Mouse (Mus musculus) hindbrain, embryonic 16.5 days (tissue): Measurements from ENCODE around the gene Mau2. TPM values are rescaled to one million over a fixed set of nuclear protein-coding genes. Genes with fewer than 3 reads are reported as not detected.

ENCODE experiments used
- ATAC-seq: fragments of 200-750 bp; cut with Nextera tagmentation; 2 replicates; pipeline ENCODE4 v1.8.0; 2017; ENCODE audit warnings: moderate TSS enrichment, moderate library complexity
- H3K27ac ChIP-seq: fragments of 300-500 bp; sonication (generic); 2 replicates; pipeline ENCODE4 v1.5.1; 2014; ENCODE audit warnings: low read depth, mild to moderate bottlenecking, control low read depth, low read length, moderate library complexity
- H3K27me3 ChIP-seq: fragments of 300-500 bp; sonication (generic); replicated peaks from 2 replicates; pipeline ENCODE4 v1.6.1; 2014; ENCODE audit warnings: low read length; ENCODE audit not compliant: control insufficient read depth, insufficient read depth
- H3K36me3 ChIP-seq: fragments of 300-500 bp; sonication (generic); 2 replicates; pipeline ENCODE4 v1.6.1; 2014; ENCODE audit warnings: mild to moderate bottlenecking, low read length, moderate library complexity, mixed read lengths; ENCODE audit not compliant: control insufficient read depth, insufficient read depth
- H3K4me1 ChIP-seq: fragments of 300-500 bp; sonication (generic); 2 replicates; pipeline ENCODE4 v1.6.1; 2014; ENCODE audit warnings: low read depth, low read length; ENCODE audit not compliant: control insufficient read depth, insufficient read depth
- H3K4me2 ChIP-seq: fragments of 300-500 bp; sonication (generic); 2 replicates; pipeline ENCODE4 v1.6.1; 2014; ENCODE audit warnings: mild to moderate bottlenecking, low read length, control low read depth, moderate library complexity
- H3K4me3 ChIP-seq: fragments of 300-500 bp; sonication (generic); 2 replicates; pipeline ENCODE4 v1.5.1; 2014; ENCODE audit warnings: mild to moderate bottlenecking, low read length, control low read depth, moderate library complexity
- H3K9ac ChIP-seq: fragments of 300-500 bp; sonication (generic); 2 replicates; pipeline ENCODE4 v1.6.1; 2014; ENCODE audit warnings: low read depth, mild to moderate bottlenecking, control low read depth, low read length, moderate library complexity
- H3K9me3 ChIP-seq: fragments of 300-500 bp; sonication (generic); 2 replicates; pipeline ENCODE4 v1.6.1; 2014; ENCODE audit warnings: mild to moderate bottlenecking, low read length, moderate library complexity; ENCODE audit not compliant: control insufficient read depth
- WGBS: fragments of 180-500 bp; shearing (Covaris S2); extraction: QIAGEN DNeasy Blood & Tissue Kit; methylation state at CpG from one replicate; pipeline ENCODE4 v1.1.7; 2014; 5-methylcytosine and 5-hydroxymethylcytosine counted together
- polyA plus RNA-seq: library from polyadenylated mRNA; unstranded; fragments of >200 nt; fragmentation: Nextera tagmentation; extraction: Ambion mirVana; gene quantifications from 2 replicates; pipeline ENCODE4 v1.2.1, GENCODE M21; 2015

Mau2 gene
- polyA plus RNA-seq = 61.5 and 71.2 TPM in 2 replicates

- Histone ChIP-seq H3K27me3 (no peaks in the 10 kb centered on the region), H3K9me3 (no peaks in the 10 kb centered on the region), H3K36me3 (no peaks in the 10 kb centered on the region), H3K4me3 (peak within 1 kb of the TSS; percentile 72), H3K27ac (peak within 1 kb of the TSS; percentile 93), H3K9ac (peak within 1 kb of the TSS; percentile 99), H3K4me2 (peak within 1 kb of the TSS; percentile 94), H3K4me1 (peaks cover 29% of the 10 kb centered on the region)
- WGBS = under 1% methylated on average over 65 of the region's 65 CpGs
- peak; percentile 98 for ATAC-seq
Observed at GRCm38 (mm10) chr8:70042583-70043455, at the start of gene Mau2, which contains the start of gene Sugp1. Mau2 (minus strand) TSS chr8:70042734. Sugp1 (plus strand) TSS chr8:70042813.

GRCm38 (mm10) chr8:70089296-70089960, 46.9 kb upstream of the Mau2 start:
- Histone ChIP-seq H3K9ac (no peak overlapping the region; the same call in 1 of the 2 replicates), H3K27ac (no peak overlapping the region), H3K4me3 (no peak overlapping the region), H3K4me2 (no peak overlapping the region), H3K27me3 (peaks cover 31% of the 10 kb centered on the region), H3K9me3 (no peaks in the 10 kb centered on the region), H3K36me3 (no peaks in the 10 kb centered on the region), H3K4me1 (peaks cover 26% of the 10 kb centered on the region)
- peak; percentile 35 for ATAC-seq
- 29% methylated on average over 9 of the region's 9 CpGs for WGBS

- peak; percentile 74 for ATAC-seq
- WGBS = 5% methylated on average over 55 of the region's 56 CpGs
- Histone ChIP-seq H3K9me3 (no peaks in the 10 kb centered on the region), H3K36me3 (no peaks in the 10 kb centered on the region), H3K4me1 (peaks cover 40% of the 10 kb centered on the region), H3K27me3 (peaks cover 42% of the 10 kb centered on the region), H3K4me2 (peak overlapping the region; percentile 90), H3K4me3 (peak overlapping the region; percentile 46), H3K27ac (no peak overlapping the region), H3K9ac (peak overlapping the region; percentile 67)
Observed at GRCm38 (mm10) chr8:70087836-70088650, 45.5 kb upstream of the Mau2 start.

GRCm38 (mm10) chr8:70087237-70087636, 44.7 kb upstream of the Mau2 start:
- Histone ChIP-seq H3K9ac (no peak overlapping the region), H3K9me3 (no peaks in the 10 kb centered on the region), H3K4me3 (no peak overlapping the region), H3K36me3 (no peaks in the 10 kb centered on the region), H3K27me3 (peaks cover 48% of the 10 kb centered on the region), H3K4me1 (peaks cover 41% of the 10 kb centered on the region), H3K27ac (no peak overlapping the region), H3K4me2 (no peak overlapping the region)
- ATAC-seq = no peak
- 3% methylated on average over 7 of the region's 7 CpGs for WGBS

GRCm38 (mm10) chr8:70086151-70086550, 43.6 kb upstream of the Mau2 start:
- Histone ChIP-seq H3K36me3 (no peaks in the 10 kb centered on the region), H3K9ac (no peak overlapping the region), H3K4me2 (no peak overlapping the region), H3K4me3 (no peak overlapping the region), H3K4me1 (peaks cover 41% of the 10 kb centered on the region), H3K9me3 (no peaks in the 10 kb centered on the region), H3K27ac (no peak overlapping the region), H3K27me3 (peaks cover 52% of the 10 kb centered on the region)
- ATAC-seq = no peak
- 36% methylated on average over 1 of the region's 1 CpGs for WGBS

GRCm38 (mm10) chr8:70084191-70085065, 41.9 kb upstream of the Mau2 start:
- H3K9me3 ChIP-seq = no peaks in the 10 kb centered on the region
- 2% methylated on average over 68 of the region's 71 CpGs for WGBS
- peak; percentile 22 for ATAC-seq
- H3K36me3 ChIP-seq = no peaks in the 10 kb centered on the region
- H3K4me2 ChIP-seq = peak overlapping the region; percentile 90
- H3K27me3 ChIP-seq = peaks cover 52% of the 10 kb centered on the region
- peak overlapping the region; percentile 39 for H3K9ac ChIP-seq
- peak overlapping the region; percentile 39 for H3K4me3 ChIP-seq
- peaks cover 36% of the 10 kb centered on the region for H3K4me1 ChIP-seq
- no peak overlapping the region for H3K27ac ChIP-seq

- ATAC-seq = no peak
- Histone ChIP-seq H3K9me3 (no peaks in the 10 kb centered on the region), H3K4me3 (peak within 1 kb of the TSS; percentile 39), H3K4me2 (peak within 1 kb of the TSS; percentile 90), H3K36me3 (no peaks in the 10 kb centered on the region), H3K4me1 (peaks cover 28% of the 10 kb centered on the region), H3K27me3 (peaks cover 50% of the 10 kb centered on the region), H3K9ac (peak within 1 kb of the TSS; percentile 39), H3K27ac (no peak within 1 kb of the TSS)
- under 1% methylated on average over 26 of the region's 26 CpGs for WGBS
Observed at GRCm38 (mm10) chr8:70083285-70083684, 40.8 kb upstream of the Mau2 start, which contains the start of gene Hapln4. Hapln4 (plus strand) TSS chr8:70083457.

- H3K27ac ChIP-seq = no peak overlapping the region
- H3K9ac ChIP-seq = no peak overlapping the region
- ATAC-seq = no peak
- H3K4me1 ChIP-seq = peaks cover 20% of the 10 kb centered on the region
- WGBS = 88% methylated on average over 2 of the region's 2 CpGs
- H3K27me3 ChIP-seq = peaks cover 41% of the 10 kb centered on the region
- no peaks in the 10 kb centered on the region for H3K9me3 ChIP-seq
- H3K4me3 ChIP-seq = no peak overlapping the region
- H3K36me3 ChIP-seq = no peaks in the 10 kb centered on the region
- H3K4me2 ChIP-seq = no peak overlapping the region
Observed at GRCm38 (mm10) chr8:70081976-70082375, 39.4 kb upstream of the Mau2 start.
